Mouse (Mus musculus): ENCODE results near the gene Rhbdd3. TPM values are rescaled to one million over a fixed set of nuclear protein-coding genes. Genes with fewer than 3 reads are reported as not detected.
A peak's percentile ranks its signal among the peaks of the same experiment; 100 is the strongest.

Rhbdd3 gene
- polyA plus RNA-seq, 1 experiment from 2014 or later = 17.1 TPM

GRCm38 (mm10) chr11:5151247-5151630 lies 52.5 kb downstream of the Rhbdd3 start:
- Histone ChIP-seq H3K4me3 (ENCODE audit: low read depth, low read length) (peak overlapping the region; percentile 61), H3K27ac (ENCODE audit: low read depth, low read length) (peak overlapping the region; percentile 21; the same call in 1 of the 2 replicates), H3K9me3 (ENCODE audit: control insufficient read depth) (no peaks in the 10 kb centered on the region), H3K27me3 (replicated peaks; ENCODE audit: control insufficient read depth, insufficient read depth, low read length) (no peaks in the 10 kb centered on the region), H3K4me1 (replicated peaks; ENCODE audit: control insufficient read depth, insufficient read depth, low read length) (peaks cover 18% of the 10 kb centered on the region), H3K9ac (ENCODE audit: low read depth, low read length) (peak overlapping the region; percentile 67; the same call in 1 of the 2 replicates), H3K4me2 (replicated peaks; ENCODE audit: low read depth) (peak overlapping the region; percentile 93), H3K36me3 (ENCODE audit: control insufficient read depth, insufficient read depth) (no peaks in the 10 kb centered on the region)
- TF ChIP-seq CTCF (IDR thresholded peaks at IDR 0.05; ENCODE audit: low read depth) = no peak
- 34% methylated on average over 4 of the region's 4 CpGs for WGBS
- no peak for ATAC-seq

- Histone ChIP-seq H3K27ac (ENCODE audit: low read depth, low read length) (peak within 1 kb of the TSS; percentile 21; the same call in 1 of the 2 replicates), H3K4me2 (replicated peaks; ENCODE audit: low read depth) (peak within 1 kb of the TSS; percentile 93), H3K9me3 (ENCODE audit: control insufficient read depth) (no peaks in the 10 kb centered on the region), H3K36me3 (ENCODE audit: control insufficient read depth, insufficient read depth) (no peaks in the 10 kb centered on the region), H3K27me3 (replicated peaks; ENCODE audit: control insufficient read depth, insufficient read depth, low read length) (no peaks in the 10 kb centered on the region), H3K9ac (ENCODE audit: low read depth, low read length) (peak within 1 kb of the TSS; percentile 67), H3K4me3 (ENCODE audit: low read depth, low read length) (peak within 1 kb of the TSS; percentile 61), H3K4me1 (replicated peaks; ENCODE audit: control insufficient read depth, insufficient read depth, low read length) (peaks cover 18% of the 10 kb centered on the region)
- ATAC-seq = peak; percentile 28; the same call in 1 of the 2 replicates
- 0 out of 2 replicates have a peak, but pooled peaks have one; percentile 5 for TF ChIP-seq CTCF (IDR thresholded peaks at IDR 0.05; ENCODE audit: low read depth)
- WGBS = under 1% methylated on average over 45 of the region's 53 CpGs
These were observed 53.1 kb downstream of the Rhbdd3 start, which contains the start of gene Emid1 for GRCm38 (mm10) chr11:5151680-5152337. Emid1 (minus strand) TSS chr11:5152257.

- no peaks in the 10 kb centered on the region for H3K27me3 ChIP-seq (replicated peaks; ENCODE audit: control insufficient read depth, insufficient read depth, low read length)
- WGBS = 48% methylated on average over 10 of the region's 10 CpGs
- H3K9ac ChIP-seq (ENCODE audit: low read depth, low read length) = no peak overlapping the region
- no peak overlapping the region for H3K4me3 ChIP-seq (ENCODE audit: low read depth, low read length)
- no peak for ATAC-seq
- TF ChIP-seq CTCF (IDR thresholded peaks at IDR 0.05; ENCODE audit: low read depth) = no peak
- H3K27ac ChIP-seq (ENCODE audit: low read depth, low read length) = peak overlapping the region; percentile 66; the same call in 1 of the 2 replicates
- no peaks in the 10 kb centered on the region for H3K36me3 ChIP-seq (ENCODE audit: control insufficient read depth, insufficient read depth)
- no peak overlapping the region for H3K4me2 ChIP-seq (replicated peaks; ENCODE audit: low read depth)
- no peaks in the 10 kb centered on the region for H3K9me3 ChIP-seq (ENCODE audit: control insufficient read depth)
- H3K4me1 ChIP-seq (replicated peaks; ENCODE audit: control insufficient read depth, insufficient read depth, low read length) = peaks cover 4% of the 10 kb centered on the region; the same call in 1 of the 2 replicates
These were observed 56.5 kb downstream of the Rhbdd3 start for GRCm38 (mm10) chr11:5154961-5155805.

Other genes with a start within 250 kb of the Rhbdd3 start
- gene Nf2, start 249.4 kb upstream of the Rhbdd3 start, polyA plus RNA-seq (2015; fragmentation: Nextera tagmentation; extraction: Ambion mirVana) = 16.0 and 16.6 TPM in 2 replicates
- 59.1 and 62.0 TPM in 2 replicates for gene Nipsnap1, start 225.0 kb upstream of the Rhbdd3 start, polyA plus RNA-seq (2015; fragmentation: Nextera tagmentation; extraction: Ambion mirVana)
- gene Thoc5, start 203.6 kb upstream of the Rhbdd3 start, polyA plus RNA-seq (2015; fragmentation: Nextera tagmentation; extraction: Ambion mirVana) = 15.9 TPM in 2 replicates
- 0.25 and 0.26 TPM in 2 replicates for gene Nefh, start 150.9 kb upstream of the Rhbdd3 start, polyA plus RNA-seq (2015; fragmentation: Nextera tagmentation; extraction: Ambion mirVana)
- 60.3 and 60.4 TPM in 2 replicates for gene Ap1b1, start 112.1 kb upstream of the Rhbdd3 start, polyA plus RNA-seq (2015; fragmentation: Nextera tagmentation; extraction: Ambion mirVana)
- gene Rasl10a, start 40.8 kb upstream of the Rhbdd3 start, polyA plus RNA-seq (2015; fragmentation: Nextera tagmentation; extraction: Ambion mirVana) = 0.93 and 1.2 TPM in 2 replicates
- gene Gas2l1, start 33.6 kb upstream of the Rhbdd3 start, polyA plus RNA-seq (2015; fragmentation: Nextera tagmentation; extraction: Ambion mirVana) = 18.9 and 22.8 TPM in 2 replicates
- gene Ewsr1, start 340 bp downstream of the Rhbdd3 start, polyA plus RNA-seq (2015; fragmentation: Nextera tagmentation; extraction: Ambion mirVana) = 185 and 196 TPM in 2 replicates
- 47.9 and 56.4 TPM in 2 replicates for gene Emid1, start 53.3 kb downstream of the Rhbdd3 start, polyA plus RNA-seq (2015; fragmentation: Nextera tagmentation; extraction: Ambion mirVana)
- gene Kremen1, start 162.6 kb downstream of the Rhbdd3 start, polyA plus RNA-seq (2015; fragmentation: Nextera tagmentation; extraction: Ambion mirVana) = 5.7 and 6.6 TPM in 2 replicates